In genomic region chr9:26727445-26727844, GRCm38 (mm10) we compare ENCODE assay signal across 12 mouse cellular contexts. TPM values are rescaled to one million over a fixed set of nuclear protein-coding genes. Genes with fewer than 3 reads are reported as not detected.
DNase-seq lines count a peak whose midpoint lies in the region; TF ChIP-seq lines count a peak whose summit lies in the region.
"Had no signal": no experiment of that assay in that cellular context is flagged by ENCODE, and none has a peak within 500 bp of the region (broad histone marks: within the 10 kb centered on the region; RNA-seq: fewer than 3 reads in every experiment).

No protein-coding gene starts in this region.

- H3K27ac ChIP-seq in kidney, adult 2 months (ENCODE audit: insufficient read depth, low read depth, low read length): no peak overlapping the region
- H3K27ac ChIP-seq: hindbrain, postnatal 0 days; neural tube, embryonic 12.5 days had no signal

- no peaks in the 10 kb centered on the region for H3K4me1 ChIP-seq in kidney, adult 2 months (ENCODE audit: control insufficient read depth, insufficient read depth, low read length)
- H3K4me1 ChIP-seq: neural tube, embryonic 12.5 days had no signal

- no peaks in the 10 kb centered on the region for H3K27me3 ChIP-seq in kidney, adult 2 months (replicated peaks; ENCODE audit: control insufficient read depth, insufficient read depth, low read length)

- no peak overlapping the region for H3K4me3 ChIP-seq in kidney, adult 2 months (ENCODE audit: insufficient read depth, low read depth, low read length)
- H3K4me3 ChIP-seq: neural tube, embryonic 12.5 days had no signal

- WGBS in kidney, adult 2 months: 50% methylated on average over 2 of the region's 2 CpGs

- TF ChIP-seq CTCF in kidney, adult 2 months (conservative IDR thresholded peaks at IDR 0.05; ENCODE audit: insufficient read depth, insufficient read length, low read depth, low read length): no peak

- no peaks in the 10 kb centered on the region for H3K36me3 ChIP-seq in kidney, adult 2 months (ENCODE audit: control insufficient read depth, insufficient read depth, low read length)
- H3K36me3 ChIP-seq: neural tube, embryonic 12.5 days had no signal

- no peak for TF ChIP-seq POLR2A in kidney, adult 2 months (IDR thresholded peaks at IDR 0.05; ENCODE audit: low read depth, low read length)

- DNase-seq in kidney, adult 2 months: peak; percentile 4
- no peak for DNase-seq in kidney, adult 11 months
- peak; percentile 24 for DNase-seq in ovary, postnatal 36 days (ENCODE audit: low spot score)
- no peak for DNase-seq in ovary, adult 18-20 months (ENCODE audit: low spot score)
- DNase-seq in embryo, embryonic 11 days: peak; percentile 77
- DNase-seq in retina, postnatal 1 day: peak; percentile 59
- no peak for DNase-seq in cerebellum, adult 9-10 months
- no peak for DNase-seq in cerebellum, adult 8-10 months

RNA-seq across cellular contexts. Expression of gene B3gat1, which starts 6.1 kb away (rescaled TPM):
- polyA plus RNA-seq in kidney, adult 2 months (2012; rRNA removed): 0.04 and 0.09 TPM in 2 replicates
- polyA plus RNA-seq: gonadal fat pad, adult 2 months; liver, embryonic 16.5 days had no signal

Comparison
In these comparisons a context has a peak if more than half of its experiments do, and no peak if none do; other contexts are left out.
1. DNase-seq: peak in kidney, adult 2 months (single experiment), ovary, postnatal 36 days (single experiment), embryo, embryonic 11 days (single experiment) and retina, postnatal 1 day (single experiment); none in kidney, adult 11 months (single experiment), ovary, adult 18-20 months (single experiment), cerebellum, adult 9-10 months (single experiment) and cerebellum, adult 8-10 months (single experiment).